ENCODE assay signal across 13 mouse cellular contexts in genomic region chr2:110005164-110005563, GRCm38 (mm10). TPM values are rescaled to one million over a fixed set of nuclear protein-coding genes. Genes with fewer than 3 reads are reported as not detected.
DNase-seq lines count a peak whose midpoint lies in the region.
"Had no signal": no experiment of that assay in that cellular context is flagged by ENCODE, and none has a peak within 500 bp of the region (broad histone marks: within the 10 kb centered on the region; RNA-seq: fewer than 3 reads in every experiment).

No protein-coding gene starts in this region.

- intact Hi-C loops in heart, postnatal 25 days (cut with DNase I): no loop called here

- peak; percentile 72 for DNase-seq in heart, adult 11 months
- no peak for DNase-seq in heart, postnatal 25 days (ENCODE audit: low spot score)
- peak; percentile 59 for DNase-seq in NIH3T3 (ENCODE audit: low read depth)
- DNase-seq in cerebellum, adult 9-11 months: peak; percentile 53
- DNase-seq in layer of hippocampus, postnatal 10 days (ENCODE audit: low spot score in 2 of 2): peak; percentile 25 to 47
- no peak for DNase-seq in lung, postnatal 25 days (ENCODE audit: low spot score)
- DNase-seq in spleen, postnatal 4 days (ENCODE audit: low spot score in 2 of 2): no peak
- DNase-seq in urinary bladder, postnatal 14 days (ENCODE audit: low spot score): no peak
- DNase-seq: adrenal gland, adult 2 months; heart, adult 18-20 months; heart, postnatal 10 days; lung, adult 2 months; thymus, postnatal 14 days had no signal

RNA-seq across cellular contexts. Expression of gene Ccdc34, which starts 12.5 kb away (rescaled TPM):
- total RNA-seq in heart, postnatal 25 days (2021): 1 to 10 TPM; 5.3 to 6.0 TPM
- 10 to 100 TPM; 24.3 to 25.5 TPM for total RNA-seq in layer of hippocampus, postnatal 10 days (2021)

Comparison
In these comparisons a context has a peak if more than half of its experiments do, and no peak if none do; other contexts are left out.
1. DNase-seq: peak in heart, adult 11 months (single experiment), NIH3T3 (single experiment), cerebellum, adult 9-11 months (single experiment) and layer of hippocampus, postnatal 10 days (2 of 2); none in heart, postnatal 25 days (single experiment), lung, postnatal 25 days (single experiment), spleen, postnatal 4 days (0 of 2) and urinary bladder, postnatal 14 days (single experiment).